Mouse (Mus musculus): ENCODE measurements around the gene Ccdc171. TPM values are rescaled to one million over a fixed set of nuclear protein-coding genes. Genes with fewer than 3 reads are reported as not detected.

The Ccdc171 gene
- polyA plus RNA-seq, 1 experiment from 2014 or later = 3.6 TPM

GRCm38 (mm10) chr4:83676444-83676843, 151.1 kb downstream of the Ccdc171 start:
- no peak overlapping the region for H3K27ac ChIP-seq (replicated peaks in 1 of 2; ENCODE audit: control insufficient read depth in 1 of 2, insufficient read depth in 1 of 2, low read depth in 2 of 2, low read length in 2 of 2)
- H3K9me3 ChIP-seq (ENCODE audit: control insufficient read depth, low read length) = peaks cover 5% of the 10 kb centered on the region; the same call in 1 of the 2 replicates
- 82% methylated on average over 4 of the region's 4 CpGs for WGBS
- H3K4me3 ChIP-seq (ENCODE audit: control insufficient read depth in 1 of 2, insufficient read depth in 1 of 2, low read depth in 1 of 2, low read length in 2 of 2) = no peak overlapping the region
- H3K36me3 ChIP-seq (ENCODE audit: control insufficient read depth, insufficient read depth, low read length) = no peaks in the 10 kb centered on the region
- no peak for ATAC-seq (ENCODE audit: insufficient number of reproducible peaks, insufficient read depth, low FRiP score, low read depth)
- no peaks in the 10 kb centered on the region for H3K27me3 ChIP-seq (ENCODE audit: control insufficient read depth, insufficient read depth, low read length)
- H3K4me2 ChIP-seq (ENCODE audit: low read length) = no peak overlapping the region
- H3K9ac ChIP-seq (ENCODE audit: low read length) = no peak overlapping the region
- H3K4me1 ChIP-seq (ENCODE audit: control insufficient read depth in 2 of 2, insufficient read depth in 2 of 2, low read length in 2 of 2) = no peaks in the 10 kb centered on the region

- Histone ChIP-seq H3K27me3 (ENCODE audit: control insufficient read depth, insufficient read depth, low read length) (no peaks in the 10 kb centered on the region), H3K36me3 (ENCODE audit: control insufficient read depth, insufficient read depth, low read length) (no peaks in the 10 kb centered on the region), H3K4me3 (ENCODE audit: control insufficient read depth in 1 of 2, insufficient read depth in 1 of 2, low read depth in 1 of 2, low read length in 2 of 2) (no peak overlapping the region), H3K4me2 (ENCODE audit: low read length) (no peak overlapping the region), H3K9ac (ENCODE audit: low read length) (no peak overlapping the region), H3K9me3 (ENCODE audit: control insufficient read depth, low read length) (peaks cover under 1% of the 10 kb centered on the region; the same call in 1 of the 2 replicates), H3K4me1 (ENCODE audit: control insufficient read depth in 2 of 2, insufficient read depth in 2 of 2, low read length in 2 of 2) (no peaks in the 10 kb centered on the region), H3K27ac (replicated peaks in 1 of 2; ENCODE audit: control insufficient read depth in 1 of 2, insufficient read depth in 1 of 2, low read depth in 2 of 2, low read length in 2 of 2) (no peak overlapping the region)
- no peak for ATAC-seq (ENCODE audit: insufficient number of reproducible peaks, insufficient read depth, low FRiP score, low read depth)
- 87% methylated on average over 14 of the region's 14 CpGs for WGBS
Measured at GRCm38 (mm10) chr4:83681081-83681480, 155.7 kb downstream of the Ccdc171 start.

GRCm38 (mm10) chr4:83682866-83683265, 157.5 kb downstream of the Ccdc171 start:
- H3K36me3 ChIP-seq (ENCODE audit: control insufficient read depth, insufficient read depth, low read length) = no peaks in the 10 kb centered on the region
- no peaks in the 10 kb centered on the region for H3K27me3 ChIP-seq (ENCODE audit: control insufficient read depth, insufficient read depth, low read length)
- no peaks in the 10 kb centered on the region for H3K4me1 ChIP-seq (ENCODE audit: control insufficient read depth in 2 of 2, insufficient read depth in 2 of 2, low read length in 2 of 2)
- H3K27ac ChIP-seq (replicated peaks in 1 of 2; ENCODE audit: control insufficient read depth in 1 of 2, insufficient read depth in 1 of 2, low read depth in 2 of 2, low read length in 2 of 2) = no peak overlapping the region
- no peaks in the 10 kb centered on the region for H3K9me3 ChIP-seq (ENCODE audit: control insufficient read depth, low read length)
- H3K4me3 ChIP-seq (ENCODE audit: control insufficient read depth in 1 of 2, insufficient read depth in 1 of 2, low read depth in 1 of 2, low read length in 2 of 2) = no peak overlapping the region
- no peak overlapping the region for H3K4me2 ChIP-seq (ENCODE audit: low read length)
- H3K9ac ChIP-seq (ENCODE audit: low read length) = no peak overlapping the region
- ATAC-seq (ENCODE audit: insufficient number of reproducible peaks, insufficient read depth, low FRiP score, low read depth) = no peak
- 76% methylated on average over 7 of the region's 7 CpGs for WGBS

GRCm38 (mm10) chr4:83700190-83700589, 174.8 kb downstream of the Ccdc171 start:
- ATAC-seq (ENCODE audit: insufficient number of reproducible peaks, insufficient read depth, low FRiP score, low read depth) = no peak
- no peaks in the 10 kb centered on the region for H3K36me3 ChIP-seq (ENCODE audit: control insufficient read depth, insufficient read depth, low read length)
- H3K27me3 ChIP-seq (ENCODE audit: control insufficient read depth, insufficient read depth, low read length) = no peaks in the 10 kb centered on the region
- H3K9ac ChIP-seq (ENCODE audit: low read length) = no peak overlapping the region
- 14% methylated on average over 3 of the region's 3 CpGs for WGBS
- 0 out of 2 replicates have a peak, but pooled peaks cover 3% of the 10 kb centered on the region for H3K9me3 ChIP-seq (ENCODE audit: control insufficient read depth, low read length)
- H3K4me1 ChIP-seq (ENCODE audit: control insufficient read depth in 2 of 2, insufficient read depth in 2 of 2, low read length in 2 of 2) = peaks cover 3% of the 10 kb centered on the region in 2 experiments; a peak in 2 of 4 replicates
- no peak overlapping the region for H3K4me2 ChIP-seq (ENCODE audit: low read length)
- H3K4me3 ChIP-seq (ENCODE audit: control insufficient read depth in 1 of 2, insufficient read depth in 1 of 2, low read depth in 1 of 2, low read length in 2 of 2) = no peak overlapping the region
- H3K27ac ChIP-seq (replicated peaks in 1 of 2; ENCODE audit: control insufficient read depth in 1 of 2, insufficient read depth in 1 of 2, low read depth in 2 of 2, low read length in 2 of 2) = no peak overlapping the region

GRCm38 (mm10) chr4:83716996-83717395, 191.7 kb downstream of the Ccdc171 start:
- Histone ChIP-seq H3K4me3 (ENCODE audit: control insufficient read depth in 1 of 2, insufficient read depth in 1 of 2, low read depth in 1 of 2, low read length in 2 of 2) (no peak overlapping the region), H3K9me3 (ENCODE audit: control insufficient read depth, low read length) (no peaks in the 10 kb centered on the region), H3K27me3 (ENCODE audit: control insufficient read depth, insufficient read depth, low read length) (no peaks in the 10 kb centered on the region), H3K27ac (replicated peaks in 1 of 2; ENCODE audit: control insufficient read depth in 1 of 2, insufficient read depth in 1 of 2, low read depth in 2 of 2, low read length in 2 of 2) (no peak overlapping the region), H3K36me3 (ENCODE audit: control insufficient read depth, insufficient read depth, low read length) (no peaks in the 10 kb centered on the region), H3K9ac (ENCODE audit: low read length) (no peak overlapping the region), H3K4me2 (ENCODE audit: low read length) (no peak overlapping the region), H3K4me1 (ENCODE audit: control insufficient read depth in 2 of 2, insufficient read depth in 2 of 2, low read length in 2 of 2) (no peaks in the 10 kb centered on the region)
- 84% methylated on average over 1 of the region's 1 CpGs for WGBS
- no peak for ATAC-seq (ENCODE audit: insufficient number of reproducible peaks, insufficient read depth, low FRiP score, low read depth)

- ATAC-seq (ENCODE audit: insufficient number of reproducible peaks, insufficient read depth, low FRiP score, low read depth) = no peak
- no peak overlapping the region for H3K27ac ChIP-seq (replicated peaks in 1 of 2; ENCODE audit: control insufficient read depth in 1 of 2, insufficient read depth in 1 of 2, low read depth in 2 of 2, low read length in 2 of 2)
- H3K9me3 ChIP-seq (ENCODE audit: control insufficient read depth, low read length) = no peaks in the 10 kb centered on the region
- H3K27me3 ChIP-seq (ENCODE audit: control insufficient read depth, insufficient read depth, low read length) = no peaks in the 10 kb centered on the region
- no peaks in the 10 kb centered on the region for H3K4me1 ChIP-seq (ENCODE audit: control insufficient read depth in 2 of 2, insufficient read depth in 2 of 2, low read length in 2 of 2)
- H3K36me3 ChIP-seq (ENCODE audit: control insufficient read depth, insufficient read depth, low read length) = no peaks in the 10 kb centered on the region
- H3K4me3 ChIP-seq (ENCODE audit: control insufficient read depth in 1 of 2, insufficient read depth in 1 of 2, low read depth in 1 of 2, low read length in 2 of 2) = no peak overlapping the region
- no peak overlapping the region for H3K9ac ChIP-seq (ENCODE audit: low read length)
- 76% methylated on average over 11 of the region's 11 CpGs for WGBS
- no peak overlapping the region for H3K4me2 ChIP-seq (ENCODE audit: low read length)
Measured at GRCm38 (mm10) chr4:83719816-83720215, 194.5 kb downstream of the Ccdc171 start.

- H3K36me3 ChIP-seq (ENCODE audit: control insufficient read depth, insufficient read depth, low read length) = no peaks in the 10 kb centered on the region
Measured at GRCm38 (mm10) chr4:83725136-83725535, 199.8 kb downstream of the Ccdc171 start.

GRCm38 (mm10) chr4:83739137-83739890, 214.0 kb downstream of the Ccdc171 start:
- Histone ChIP-seq H3K36me3 (ENCODE audit: control insufficient read depth, insufficient read depth, low read length) (no peaks in the 10 kb centered on the region), H3K4me1 (ENCODE audit: control insufficient read depth in 2 of 2, insufficient read depth in 2 of 2, low read length in 2 of 2) (no peaks in the 10 kb centered on the region), H3K4me2 (ENCODE audit: low read length) (no peak overlapping the region), H3K27ac (replicated peaks in 1 of 2; ENCODE audit: control insufficient read depth in 1 of 2, insufficient read depth in 1 of 2, low read depth in 2 of 2, low read length in 2 of 2) (no peak overlapping the region), H3K27me3 (ENCODE audit: control insufficient read depth, insufficient read depth, low read length) (no peaks in the 10 kb centered on the region), H3K9me3 (ENCODE audit: control insufficient read depth, low read length) (no peaks in the 10 kb centered on the region), H3K9ac (ENCODE audit: low read length) (no peak overlapping the region), H3K4me3 (ENCODE audit: control insufficient read depth in 1 of 2, insufficient read depth in 1 of 2, low read depth in 1 of 2, low read length in 2 of 2) (no peak overlapping the region)
- ATAC-seq (ENCODE audit: insufficient number of reproducible peaks, insufficient read depth, low FRiP score, low read depth) = no peak
- WGBS = 89% methylated on average over 9 of the region's 9 CpGs

More at GRCm38 (mm10) chr4:83725136-83725535, 199.8 kb downstream of the Ccdc171 start:
- ATAC-seq (ENCODE audit: insufficient number of reproducible peaks, insufficient read depth, low FRiP score, low read depth) = no peak
- no peak overlapping the region for H3K27ac ChIP-seq (replicated peaks in 1 of 2; ENCODE audit: control insufficient read depth in 1 of 2, insufficient read depth in 1 of 2, low read depth in 2 of 2, low read length in 2 of 2)
- no peaks in the 10 kb centered on the region for H3K27me3 ChIP-seq (ENCODE audit: control insufficient read depth, insufficient read depth, low read length)
- WGBS = 10% methylated on average over 2 of the region's 2 CpGs
- no peak overlapping the region for H3K4me3 ChIP-seq (ENCODE audit: control insufficient read depth in 1 of 2, insufficient read depth in 1 of 2, low read depth in 1 of 2, low read length in 2 of 2)
- no peaks in the 10 kb centered on the region for H3K9me3 ChIP-seq (ENCODE audit: control insufficient read depth, low read length)
- H3K4me1 ChIP-seq (ENCODE audit: control insufficient read depth in 2 of 2, insufficient read depth in 2 of 2, low read length in 2 of 2) = no peaks in the 10 kb centered on the region
- H3K9ac ChIP-seq (ENCODE audit: low read length) = no peak overlapping the region
- H3K4me2 ChIP-seq (ENCODE audit: low read length) = no peak overlapping the region

All from heart, embryonic 14.5 days (tissue).